11 mouse cellular contexts compared by ENCODE assay signal in genomic region chr5:33239934-33240333, GRCm38 (mm10). TPM values are rescaled to one million over a fixed set of nuclear protein-coding genes. Genes with fewer than 3 reads are reported as not detected.
DNase-seq lines count a peak whose midpoint lies in the region; ATAC-seq and TF ChIP-seq lines count a peak whose summit lies in the region.
"Had no signal": no experiment of that assay in that cellular context is flagged by ENCODE, and none has a peak within 500 bp of the region (broad histone marks: within the 10 kb centered on the region; RNA-seq: fewer than 3 reads in every experiment).

No protein-coding gene starts in this region.

- H3K36me3 ChIP-seq in hindbrain, postnatal 0 days (ENCODE audit: insufficient read depth, low read length): 0 out of 2 replicates have a peak, but pooled peaks cover 9% of the 10 kb centered on the region
- peaks cover 38% of the 10 kb centered on the region for H3K36me3 ChIP-seq in hindbrain, embryonic 13.5 days
- H3K36me3 ChIP-seq in heart, embryonic 16.5 days (ENCODE audit: control insufficient read depth, insufficient read depth): peaks cover 3% of the 10 kb centered on the region; the same call in 1 of the 2 replicates

- H3K27ac ChIP-seq in hindbrain, postnatal 0 days: 0 out of 2 replicates have a peak overlapping the region, but pooled peaks have one; percentile 3
- H3K27ac ChIP-seq in hindbrain, embryonic 13.5 days: no peak overlapping the region
- H3K27ac ChIP-seq in heart, embryonic 16.5 days (ENCODE audit: low read length): peak overlapping the region; percentile 27; the same call in 1 of the 2 replicates

- 43% methylated on average over 3 of the region's 3 CpGs for WGBS in hindbrain, postnatal 0 days
- WGBS in hindbrain, embryonic 13.5 days: 57% methylated on average over 3 of the region's 3 CpGs
- WGBS in heart, embryonic 16.5 days: 32% methylated on average over 3 of the region's 3 CpGs

- no peak for TF ChIP-seq CTCF in hindbrain, postnatal 0 days (IDR thresholded peaks at IDR 0.05; ENCODE audit: low read depth)

- ATAC-seq in hindbrain, postnatal 0 days: 0 out of 2 replicates have a peak, but pooled peaks have one; percentile 38
- no peak for ATAC-seq in hindbrain, embryonic 13.5 days (ENCODE audit: low FRiP score)
- ATAC-seq in heart, embryonic 16.5 days (replicated peaks; ENCODE audit: extremely low read depth, insufficient read depth, low FRiP score): peak; percentile 53

- no peak overlapping the region for H3K9ac ChIP-seq in hindbrain, postnatal 0 days (replicated peaks; ENCODE audit: low read length)
- no peak overlapping the region for H3K9ac ChIP-seq in hindbrain, embryonic 13.5 days
- no peak overlapping the region for H3K9ac ChIP-seq in heart, embryonic 16.5 days (ENCODE audit: low read length)

- H3K27me3 ChIP-seq in hindbrain, postnatal 0 days (ENCODE audit: insufficient read depth, low read length): no peaks in the 10 kb centered on the region
- H3K27me3 ChIP-seq in hindbrain, embryonic 13.5 days: no peaks in the 10 kb centered on the region
- no peaks in the 10 kb centered on the region for H3K27me3 ChIP-seq in heart, embryonic 16.5 days (ENCODE audit: control insufficient read depth, insufficient read depth, low read length)

- no peaks in the 10 kb centered on the region for H3K4me1 ChIP-seq in hindbrain, postnatal 0 days (ENCODE audit: insufficient read depth, low read length)
- H3K4me1 ChIP-seq in hindbrain, embryonic 13.5 days (replicated peaks): no peaks in the 10 kb centered on the region; the same call in 1 of the 2 replicates
- peaks cover 23% of the 10 kb centered on the region for H3K4me1 ChIP-seq in heart, embryonic 16.5 days (ENCODE audit: control insufficient read depth, insufficient read depth, low read length)

- H3K4me2 ChIP-seq in hindbrain, postnatal 0 days (ENCODE audit: low read depth, low read length): no peak overlapping the region
- no peak overlapping the region for H3K4me2 ChIP-seq in hindbrain, embryonic 13.5 days
- H3K4me2 ChIP-seq in heart, embryonic 16.5 days (ENCODE audit: low read depth, low read length): no peak overlapping the region

- H3K4me3 ChIP-seq in hindbrain, postnatal 0 days (ENCODE audit: low read length): no peak overlapping the region
- H3K4me3 ChIP-seq in hindbrain, embryonic 13.5 days: no peak overlapping the region
- no peak overlapping the region for H3K4me3 ChIP-seq in heart, embryonic 16.5 days (ENCODE audit: low read length)

- no peaks in the 10 kb centered on the region for H3K9me3 ChIP-seq in hindbrain, postnatal 0 days (ENCODE audit: low read length)
- H3K9me3 ChIP-seq in hindbrain, embryonic 13.5 days: no peaks in the 10 kb centered on the region
- no peaks in the 10 kb centered on the region for H3K9me3 ChIP-seq in heart, embryonic 16.5 days (replicated peaks; ENCODE audit: control insufficient read depth, low read length)

- peak; percentile 43 for DNase-seq in hindbrain, postnatal 0 days (ENCODE audit: low spot score)
- peak; percentile 26 for DNase-seq in MN1 (ENCODE audit: low spot score)
- DNase-seq in brain, adult 2 months (ENCODE audit: low read depth, low spot score): peak; percentile 20
- DNase-seq in spleen, adult 18-20 months: no peak
- DNase-seq in urinary bladder, postnatal 36 days (ENCODE audit: low spot score in 2 of 2): no peak
- DNase-seq: adrenal gland, postnatal 25 days; cerebellum, adult 11 months; gastrocnemius, postnatal 36 days; right cerebral cortex, postnatal 4 days had no signal

RNA-seq across cellular contexts. Expression of gene Spon2, which starts 21.7 kb away (rescaled TPM):
- 4.3 TPM in 2 replicates for total RNA-seq in hindbrain, postnatal 0 days (2014; rRNA removed)
- 3.6 and 3.9 TPM in 2 replicates for polyA plus RNA-seq in hindbrain, postnatal 0 days (2015; fragmentation: Nextera tagmentation; extraction: Ambion mirVana)
- polyA plus RNA-seq in hindbrain, embryonic 13.5 days (2015; fragmentation: Nextera tagmentation; extraction: Ambion mirVana): 2.8 and 3.0 TPM in 2 replicates
- 67.2 and 71.5 TPM in 2 replicates for polyA plus RNA-seq in heart, embryonic 16.5 days (2015; fragmentation: Nextera tagmentation; extraction: Ambion mirVana)

RNA-seq across cellular contexts. Expression of gene Ctbp1, which starts 34.9 kb away (rescaled TPM):
- 468 and 519 TPM in 2 replicates for total RNA-seq in hindbrain, postnatal 0 days (2014; rRNA removed)
- polyA plus RNA-seq in hindbrain, postnatal 0 days (2015; fragmentation: Nextera tagmentation; extraction: Ambion mirVana): 372 and 378 TPM in 2 replicates
- polyA plus RNA-seq in hindbrain, embryonic 13.5 days (2015; fragmentation: Nextera tagmentation; extraction: Ambion mirVana): 503 and 515 TPM in 2 replicates
- polyA plus RNA-seq in heart, embryonic 16.5 days (2015; fragmentation: Nextera tagmentation; extraction: Ambion mirVana): 228 and 234 TPM in 2 replicates

Comparison
In these comparisons a context has a peak if more than half of its experiments do, and no peak if none do; other contexts are left out.
1. DNase-seq: peak in hindbrain, postnatal 0 days (single experiment), MN1 (single experiment) and brain, adult 2 months (single experiment); none in spleen, adult 18-20 months (0 of 2) and urinary bladder, postnatal 36 days (0 of 2).
2. RNA of gene Spon2, which starts 21.7 kb away (polyA plus RNA-seq): 67.2 to 71.5 TPM in heart, embryonic 16.5 days; 3.6 to 3.9 TPM in hindbrain, postnatal 0 days and 2.8 to 3.0 TPM in hindbrain, embryonic 13.5 days; every median in the first group is over 10 times any median in the second.